Mouse (Mus musculus): Measurements from ENCODE around the gene Gpr141.
A peak's percentile ranks its signal among the peaks of the same experiment; 100 is the strongest.

The Gpr141 gene

DNA sequence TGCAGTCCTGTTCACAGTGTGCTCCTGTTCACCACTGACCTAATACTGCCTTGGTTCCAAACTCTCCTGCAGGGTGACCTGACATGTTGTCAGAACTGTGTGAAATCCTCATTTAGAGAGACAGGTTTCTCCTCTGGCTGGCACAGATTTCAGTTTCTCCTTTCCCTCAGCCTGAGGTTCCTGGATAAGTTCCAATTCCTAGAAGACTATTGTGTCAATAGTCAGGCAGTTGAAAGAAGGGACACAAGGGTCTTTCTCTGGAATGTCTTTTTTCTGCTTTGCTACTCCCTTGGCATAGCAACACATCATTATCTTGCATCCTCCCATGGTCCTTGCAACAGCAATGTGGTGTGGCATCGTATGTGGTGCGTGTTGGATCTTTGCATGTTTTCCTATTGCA is 106.9 kb downstream of the Gpr141 start:
- DNase-seq = no peak

DNA sequence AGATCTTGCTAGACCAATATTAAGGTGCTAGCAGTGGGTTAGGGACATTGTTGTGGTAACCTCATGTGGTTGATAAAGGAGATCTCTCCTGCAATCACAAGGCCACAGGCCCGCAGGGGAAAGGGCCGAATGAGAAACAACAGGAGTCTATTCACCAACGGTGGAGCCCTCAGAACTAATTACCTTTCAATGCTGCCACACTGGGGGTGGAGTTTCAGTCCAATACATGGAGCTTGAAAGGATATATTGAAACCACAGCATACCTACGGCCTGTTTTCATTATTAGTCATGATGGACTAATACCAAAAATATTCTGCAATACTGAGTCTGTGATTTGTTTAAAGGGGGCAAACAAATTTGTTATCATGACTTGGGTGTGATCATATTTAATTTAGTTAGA is 120.3 kb downstream of the Gpr141 start:
- DNase-seq = no peak

DNA sequence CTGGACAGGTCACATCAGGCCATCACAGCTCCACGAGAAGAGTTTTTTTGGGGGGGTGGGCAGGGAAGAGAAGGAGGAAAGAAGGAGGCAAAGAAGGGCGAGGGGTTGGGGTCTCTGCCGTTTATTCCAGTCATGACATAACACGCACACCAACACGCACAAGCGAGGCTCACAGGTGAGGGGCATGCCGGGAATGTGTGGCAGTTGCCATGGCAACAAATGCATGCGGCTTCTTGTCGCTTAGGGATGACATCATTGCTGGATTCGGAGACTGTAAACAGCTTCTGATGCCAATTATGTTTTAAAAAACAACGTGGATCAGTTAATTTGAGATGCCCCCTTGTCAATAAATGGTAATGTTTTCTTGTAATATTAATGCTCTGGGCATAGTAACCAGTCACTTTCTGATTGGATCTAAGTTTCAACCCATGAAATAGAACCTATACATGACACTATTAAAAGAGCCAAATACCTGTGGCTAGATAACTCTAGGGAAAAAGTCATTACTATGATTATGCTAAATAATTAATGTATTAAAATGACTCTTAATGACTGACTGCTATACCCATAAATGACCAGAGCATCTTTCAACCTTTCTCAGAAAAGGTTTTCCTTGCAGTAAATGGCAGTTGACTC is 122.5 kb downstream of the Gpr141 start:
- peak; percentile 24 for DNase-seq

DNA sequence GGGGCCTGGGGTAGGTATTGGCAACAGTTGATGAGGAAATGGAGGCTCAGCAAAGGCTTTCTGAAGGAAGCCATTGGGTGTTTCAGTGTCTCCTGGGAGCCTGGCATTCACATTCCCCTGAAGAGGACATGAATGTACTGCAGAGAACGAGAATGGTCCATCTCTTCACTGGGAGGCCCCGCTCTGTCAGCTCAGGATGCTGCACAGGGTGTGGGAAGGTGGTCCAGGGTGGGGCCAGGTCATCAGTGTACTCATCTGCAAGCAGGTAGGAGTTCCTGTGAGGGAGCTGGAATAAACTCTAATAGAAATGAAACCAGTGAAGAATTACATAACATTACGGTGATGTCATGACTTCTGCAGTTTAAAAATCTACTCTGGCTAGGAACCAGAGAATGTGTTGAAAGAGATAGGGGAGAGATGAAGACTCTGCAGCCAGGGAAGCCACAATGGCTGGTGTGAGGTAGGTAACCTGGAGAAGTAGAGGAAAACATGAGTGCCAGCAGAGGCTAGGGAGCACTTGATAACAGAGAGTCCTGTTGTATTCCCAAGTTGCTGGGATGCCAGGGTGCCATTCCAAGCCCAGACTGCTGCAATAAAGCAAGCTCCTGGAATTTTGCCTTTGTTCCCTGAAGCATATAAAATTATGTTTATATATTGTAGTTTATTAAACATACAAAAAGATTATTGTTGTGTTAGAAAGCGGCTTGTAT is 123.2 kb downstream of the Gpr141 start:
- no peak for DNase-seq

Data from cerebellum, adult 9-11 months (tissue).